Mouse (Mus musculus): Measurements from ENCODE around the gene Scgb1b30.

DNA sequence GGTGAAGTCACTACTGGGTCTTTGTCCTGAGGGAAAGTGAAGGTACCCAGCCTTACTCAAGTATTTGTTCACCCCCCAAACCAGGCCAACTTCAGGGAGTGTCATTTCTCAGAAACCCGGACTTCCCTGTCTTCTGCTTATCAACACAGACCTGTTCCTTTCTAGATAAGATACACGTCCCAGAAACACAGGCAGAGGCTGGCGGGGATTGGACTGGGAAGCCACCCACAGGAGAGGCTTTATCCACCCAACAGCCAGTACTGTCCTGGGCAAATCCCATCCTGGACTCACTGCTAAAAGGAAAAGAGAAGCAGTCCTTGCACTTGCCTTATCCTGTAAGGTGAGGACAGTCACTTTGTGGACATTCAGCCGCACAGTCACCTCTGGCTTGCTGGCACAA is 52.0 kb downstream of the Scgb1b30 start:
- no peak for TF ChIP-seq POLR2A (IDR thresholded peaks at IDR 0.05; ENCODE audit: borderline replicate concordance, control insufficient read depth, low read depth, low read length)
- TF ChIP-seq CTCF (IDR thresholded peaks at IDR 0.05; ENCODE audit: control insufficient read depth, insufficient read depth, low read length) = no peak

All from bone marrow, adult 2 months (tissue).